Mouse (Mus musculus) gastrocnemius, adult 2 months (tissue): ENCODE data around the gene Ankrd22. TPM values are rescaled to one million over a fixed set of nuclear protein-coding genes. Genes with fewer than 3 reads are reported as not detected.
"Not testable (repeated sequence)": the region's sequence is repeated elsewhere in the genome, so short reads cannot be mapped to it uniquely, and the experiment has no call there.

Experiments used
- DNase-seq: peaks from one replicate; pipeline ENCODE4 v3.0.0; 2022
- H3K27ac ChIP-seq: fragments of 200-600 bp; 2 replicates; pipeline ENCODE4 v1.8.1; 2022; ENCODE audit warnings: mild to moderate bottlenecking
- H3K4me3 ChIP-seq: fragments of 200-600 bp; 2 replicates; pipeline ENCODE4 v1.8.1; 2022; ENCODE audit warnings: mild to moderate bottlenecking, moderate library complexity
- CTCF ChIP-seq: fragments of 200-600 bp; IDR thresholded peaks from 2 replicates; pipeline ENCODE4 v1.8.1; 2022; ENCODE audit warnings: antibody characterized with exemption, mild to moderate bottlenecking, moderate library complexity
- intact Hi-C: fragments of 180-260 bp; cut with DNase I; formaldehyde crosslinking; loops from one replicate; pipeline ENCODE4 v1.15.1; 2025
- long read RNA-seq, 2 experiments: library from polyadenylated mRNA; stranded (forward); transcript quantifications; one replicate each; pipeline ENCODE4 v2.0.0; 2021
- total RNA-seq, 2 experiments: library from RNA; stranded (reverse); gene quantifications; 2 replicates each; pipeline ENCODE4 v1.2.3; 2021

Ankrd22 gene
- total RNA-seq = not detected
- long read RNA-seq, experiment 1 = 0 reads
- long read RNA-seq, experiment 2 = 0 reads

- no peak for TF ChIP-seq CTCF
- no peak for DNase-seq
- Histone ChIP-seq H3K27ac (no peak within 1 kb of the TSS), H3K4me3 (no peak within 1 kb of the TSS)
- intact Hi-C loops = no loop called here
Measured at GRCm38 (mm10) chr19:34165891-34166290, at the start of gene Ankrd22. Gene Ankrd22, minus strand, starts transcription at chr19:34166053.

GRCm38 (mm10) chr19:34214136-34214535 is 48.3 kb upstream of the Ankrd22 start:
- intact Hi-C loops = no loop called here
- no peak for TF ChIP-seq CTCF
- no peak for DNase-seq
- Histone ChIP-seq H3K27ac (no peak overlapping the region), H3K4me3 (no peak overlapping the region)

- Histone ChIP-seq H3K27ac (no peak overlapping the region), H3K4me3 (no peak overlapping the region)
- intact Hi-C loops = no loop called here
- no peak for DNase-seq
- TF ChIP-seq CTCF = no peak
Measured at GRCm38 (mm10) chr19:34213251-34213645, 47.4 kb upstream of the Ankrd22 start.

- intact Hi-C loops = no loop called here
- Histone ChIP-seq H3K27ac (no peak overlapping the region), H3K4me3 (no peak overlapping the region)
- no peak for DNase-seq
- no peak for TF ChIP-seq CTCF
Measured at GRCm38 (mm10) chr19:34212489-34213250, 46.8 kb upstream of the Ankrd22 start.

GRCm38 (mm10) chr19:34210841-34211240 is 45.0 kb upstream of the Ankrd22 start:
- DNase-seq = no peak
- no peak overlapping the region for H3K4me3 ChIP-seq
- H3K27ac ChIP-seq = no peak overlapping the region
- intact Hi-C loops = no loop called here
- no peak for TF ChIP-seq CTCF

GRCm38 (mm10) chr19:34209930-34210581 is 44.2 kb upstream of the Ankrd22 start:
- intact Hi-C loops = no loop called here
- TF ChIP-seq CTCF = no peak
- no peak overlapping the region for H3K27ac ChIP-seq
- DNase-seq = no peak
- no peak overlapping the region for H3K4me3 ChIP-seq

- no peak overlapping the region for H3K27ac ChIP-seq
- no peak for TF ChIP-seq CTCF
- no peak overlapping the region for H3K4me3 ChIP-seq
- intact Hi-C loops = no loop called here
- no peak for DNase-seq
Measured at GRCm38 (mm10) chr19:34209031-34209430, 43.2 kb upstream of the Ankrd22 start.

GRCm38 (mm10) chr19:34206760-34207440 is 41.0 kb upstream of the Ankrd22 start:
- peak; percentile 35 for DNase-seq
- no peak overlapping the region for H3K27ac ChIP-seq
- no peak overlapping the region for H3K4me3 ChIP-seq
- no peak for TF ChIP-seq CTCF
- intact Hi-C loops = no loop called here

- H3K27ac ChIP-seq, intact Hi-C loops, DNase-seq, H3K4me3 ChIP-seq: not testable (repeated sequence)
Measured at GRCm38 (mm10) chr19:34206128-34206527, 40.3 kb upstream of the Ankrd22 start.

GRCm38 (mm10) chr19:34202668-34203067 is 36.8 kb upstream of the Ankrd22 start:
- DNase-seq = no peak
- TF ChIP-seq CTCF = no peak
- intact Hi-C loops = no loop called here
- no peak overlapping the region for H3K4me3 ChIP-seq
- no peak overlapping the region for H3K27ac ChIP-seq

GRCm38 (mm10) chr19:34199488-34199887 is 33.6 kb upstream of the Ankrd22 start:
- Histone ChIP-seq H3K4me3 (no peak overlapping the region), H3K27ac (0 out of 2 replicates have a peak overlapping the region, but pooled peaks have one; percentile 28)
- intact Hi-C loops = no loop called here
- DNase-seq = no peak
- no peak for TF ChIP-seq CTCF

- no peak for TF ChIP-seq CTCF
- no peak for DNase-seq
- intact Hi-C loops = no loop called here
- no peak overlapping the region for H3K27ac ChIP-seq
- H3K4me3 ChIP-seq = no peak overlapping the region
Measured at GRCm38 (mm10) chr19:34198901-34199300, 33.0 kb upstream of the Ankrd22 start.

- DNase-seq = no peak
- H3K27ac ChIP-seq = no peak overlapping the region
- TF ChIP-seq CTCF = no peak
- H3K4me3 ChIP-seq = no peak overlapping the region
- intact Hi-C loops = no loop called here
Measured at GRCm38 (mm10) chr19:34198066-34198465, 32.2 kb upstream of the Ankrd22 start.
